Mouse (Mus musculus) activated CD4-positive, CD25-positive, alpha-beta regulatory T cell, adult 9 weeks (primary cell): ENCODE data around the gene Cmklr1. TPM values are rescaled to one million over a fixed set of nuclear protein-coding genes. Genes with fewer than 3 reads are reported as not detected.

ENCODE experiments used
- polyA plus RNA-seq: library from polyadenylated mRNA; unstranded; fragments of 100-300 nt; shearing (Covaris generic); gene quantifications from one replicate; pipeline ENCODE4 v1.2.1, GENCODE M21; 2017

Gene Cmklr1
- polyA plus RNA-seq, result not detected

DNA sequence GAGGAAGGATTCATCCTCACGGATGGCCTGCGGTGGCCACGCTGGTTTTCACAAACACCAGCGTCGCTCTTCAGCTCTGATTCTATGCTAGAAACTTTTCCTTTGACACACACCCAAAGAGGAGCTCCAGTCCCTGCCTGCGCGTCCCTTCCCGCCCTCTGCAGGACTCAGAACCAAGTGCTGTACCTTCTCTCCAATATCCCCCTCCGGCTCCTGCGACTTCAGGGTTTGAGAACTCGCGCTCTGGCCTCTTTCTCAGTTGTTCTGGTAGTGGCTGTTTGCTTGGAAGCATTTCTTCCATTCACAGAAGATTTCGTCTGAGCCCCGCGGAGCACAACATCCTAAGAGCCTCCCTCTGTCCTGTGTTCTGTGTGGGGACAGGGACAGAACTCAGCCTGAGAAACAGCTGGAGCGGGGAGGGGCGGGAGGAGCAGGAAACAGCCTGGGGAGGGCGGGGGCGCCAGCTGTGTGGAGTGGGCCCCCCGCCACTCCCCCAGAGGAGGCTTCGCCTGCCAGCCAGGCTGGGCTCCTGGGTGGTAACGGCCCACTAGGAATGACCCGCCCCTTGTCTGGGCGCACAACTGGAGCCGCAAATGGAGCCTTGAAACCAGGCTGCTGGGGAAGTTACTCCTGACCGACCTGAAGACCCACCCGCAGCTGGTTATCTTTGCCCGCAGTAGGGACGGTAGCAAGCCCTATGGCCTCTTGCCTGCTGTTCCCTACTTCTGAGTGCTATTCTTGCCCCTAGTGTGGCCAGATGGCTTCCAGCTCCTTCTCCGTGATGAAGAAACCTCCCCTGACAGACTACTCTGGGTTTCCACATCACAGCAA is at the start of gene Cmklr1:
Gene Cmklr1, minus strand, starts transcription at position 392 of the 831 bp plus-strand sequence.

Other genes starting within 250 kb of the Cmklr1 start
- 0.89 TPM for gene Wscd2, start 160.1 kb downstream of the Cmklr1 start, polyA plus RNA-seq
- gene 1700069L16Rik, start 74.3 kb upstream of the Cmklr1 start, polyA plus RNA-seq, result not detected
- 9.2 TPM for gene Ficd, start 85.4 kb upstream of the Cmklr1 start, polyA plus RNA-seq
- gene Sart3, start 122.1 kb upstream of the Cmklr1 start, polyA plus RNA-seq, result 44.5 TPM
- gene Iscu, start 122.3 kb upstream of the Cmklr1 start, polyA plus RNA-seq, result 22.2 TPM
- gene Tmem119, start 150.1 kb upstream of the Cmklr1 start, polyA plus RNA-seq, result not detected
- gene Selplg, start 182.2 kb upstream of the Cmklr1 start, polyA plus RNA-seq, result 1,088 TPM